Mouse (Mus musculus) heart, embryonic 16.5 days (tissue): ENCODE results near the gene Smdt1. TPM values are rescaled to one million over a fixed set of nuclear protein-coding genes. Genes with fewer than 3 reads are reported as not detected.
"Not testable (repeated sequence)": the region's sequence is repeated elsewhere in the genome, so short reads cannot be mapped to it uniquely, and the experiment has no call there.

Experiments used
- ATAC-seq: fragments of 200-750 bp; cut with Nextera tagmentation; replicated peaks from 2 replicates; pipeline ENCODE4 v1.8.0; 2017; ENCODE audit warnings: moderate number of reproducible peaks; ENCODE audit not compliant: insufficient read depth, low FRiP score; ENCODE audit errors: extremely low read depth
- H3K27ac ChIP-seq: fragments of 300-500 bp; sonication (generic); 2 replicates; pipeline ENCODE4 v1.5.1; 2014; ENCODE audit warnings: mild to moderate bottlenecking, low read length, control low read depth, moderate library complexity
- H3K27me3 ChIP-seq: fragments of 300-500 bp; sonication (generic); 2 replicates; pipeline ENCODE4 v1.6.1; 2014; ENCODE audit warnings: low read length, mixed read lengths; ENCODE audit not compliant: control insufficient read depth, insufficient read depth
- H3K36me3 ChIP-seq: fragments of 300-500 bp; sonication (generic); 2 replicates; pipeline ENCODE4 v1.6.1; 2014; ENCODE audit not compliant: control insufficient read depth, insufficient read depth
- H3K4me1 ChIP-seq: fragments of 300-500 bp; sonication (generic); 2 replicates; pipeline ENCODE4 v1.6.1; 2014; ENCODE audit warnings: low read length, mixed read lengths; ENCODE audit not compliant: control insufficient read depth, insufficient read depth
- H3K4me2 ChIP-seq: fragments of 300-500 bp; sonication (generic); 2 replicates; pipeline ENCODE4 v1.6.1; 2014; ENCODE audit warnings: low read depth, mild to moderate bottlenecking, control low read depth, low read length
- H3K4me3 ChIP-seq: fragments of 300-500 bp; sonication (generic); 2 replicates; pipeline ENCODE4 v1.5.1; 2014; ENCODE audit warnings: mild to moderate bottlenecking, control low read depth, low read length
- H3K9ac ChIP-seq: fragments of 300-500 bp; sonication (generic); 2 replicates; pipeline ENCODE4 v1.6.1; 2014; ENCODE audit warnings: low read length, control low read depth
- H3K9me3 ChIP-seq: fragments of 300-500 bp; sonication (generic); replicated peaks from 2 replicates; pipeline ENCODE4 v1.6.1; 2016; ENCODE audit warnings: low read length; ENCODE audit not compliant: control insufficient read depth
- WGBS: fragments of 180-500 bp; shearing (Covaris S2); extraction: QIAGEN DNeasy Blood & Tissue Kit; methylation state at CpG from one replicate; pipeline ENCODE4 v1.1.7; 2014; 5-methylcytosine and 5-hydroxymethylcytosine counted together
- polyA plus RNA-seq: library from polyadenylated mRNA; unstranded; fragments of >200 nt; fragmentation: Nextera tagmentation; extraction: Ambion mirVana; gene quantifications from 2 replicates; pipeline ENCODE4 v1.2.1, GENCODE M21; 2015

Smdt1 gene
- polyA plus RNA-seq, 1 experiment from 2014 or later, result 340 TPM

DNA sequence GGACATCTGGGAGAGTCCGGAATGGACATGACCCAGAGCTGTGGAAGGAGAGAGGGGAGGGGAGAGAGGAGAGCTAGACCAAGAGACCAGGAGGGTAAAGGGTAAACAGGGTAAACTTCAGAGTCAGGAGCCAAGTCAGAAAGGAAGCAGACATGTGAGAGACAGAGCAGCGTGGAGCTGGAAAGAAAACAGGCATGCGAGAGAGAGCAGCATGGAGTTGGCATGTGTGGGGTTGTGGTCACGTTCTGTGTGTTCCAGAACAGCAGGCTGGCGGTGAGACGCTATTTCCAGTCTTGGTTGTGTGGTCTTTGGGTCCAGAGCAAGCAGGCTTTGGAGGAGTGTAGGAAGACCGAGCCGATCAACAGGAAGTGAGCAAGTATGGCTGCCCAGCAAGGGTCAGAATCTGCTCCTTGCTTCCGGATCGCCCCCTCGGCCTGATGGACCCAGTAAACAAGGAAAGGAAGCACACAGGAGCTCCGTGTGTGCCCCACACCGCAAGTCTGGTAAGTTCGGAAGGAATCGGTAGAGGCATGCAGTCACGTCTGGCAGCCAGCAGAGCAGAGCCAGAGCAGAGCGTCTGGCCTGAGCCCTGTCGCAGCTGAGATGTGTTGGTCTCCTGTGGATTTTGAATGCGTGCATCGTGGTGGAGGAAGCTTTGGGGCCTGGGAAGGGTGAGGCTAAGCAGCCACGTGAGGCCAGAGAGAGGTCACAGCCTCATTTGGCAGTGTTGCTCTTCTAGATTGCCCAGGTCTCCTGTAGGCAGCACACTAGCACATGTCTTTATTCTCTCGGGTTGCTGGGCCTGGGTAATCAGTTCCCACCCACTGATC is 19.9 kb downstream of the Smdt1 start:
- H3K4me3 ChIP-seq, result no peak overlapping the region
- peak overlapping the region; percentile 29; the same call in 1 of the 2 replicates for H3K4me2 ChIP-seq
- peak overlapping the region; percentile 71 for H3K27ac ChIP-seq
- H3K27me3 ChIP-seq, result no peaks in the 10 kb centered on the region
- peaks cover 18% of the 10 kb centered on the region for H3K4me1 ChIP-seq
- no peaks in the 10 kb centered on the region for H3K9me3 ChIP-seq
- WGBS, result 46% methylated on average over 22 of the region's 22 CpGs
- ATAC-seq, result no peak
- no peaks in the 10 kb centered on the region for H3K36me3 ChIP-seq
- H3K9ac ChIP-seq, result peak overlapping the region; percentile 37; the same call in 1 of the 2 replicates

DNA sequence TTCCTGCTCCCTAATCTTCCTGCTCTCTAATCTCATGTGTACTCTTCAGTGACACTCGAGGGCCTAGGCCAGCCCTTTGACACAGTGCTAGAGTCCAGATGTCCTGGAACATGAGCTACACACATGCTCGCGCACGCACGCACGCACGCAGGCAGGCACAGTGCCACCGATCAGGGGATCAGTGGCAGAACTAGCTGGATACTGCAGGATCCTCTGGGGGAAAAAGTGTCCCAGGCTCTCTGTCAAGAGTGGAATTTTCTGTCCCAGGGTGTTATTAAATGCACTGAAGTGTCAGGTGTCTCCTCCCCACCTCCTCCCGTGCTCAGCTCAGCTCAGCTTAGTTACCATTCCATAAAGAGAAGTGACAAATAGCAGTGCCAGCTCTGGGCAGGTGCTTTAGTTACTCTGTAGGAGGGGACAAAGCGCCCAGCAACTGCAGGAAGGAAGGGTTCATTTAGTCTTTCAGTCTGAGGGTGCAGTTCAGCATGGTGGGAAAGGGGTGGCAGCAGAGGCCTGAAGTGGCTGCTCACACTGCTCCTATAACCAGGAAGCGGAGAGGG is 22.8 kb downstream of the Smdt1 start:
- peaks cover 15% of the 10 kb centered on the region for H3K4me1 ChIP-seq
- ATAC-seq, result peak; percentile 80
- H3K9ac ChIP-seq, result peak overlapping the region; percentile 35; the same call in 1 of the 2 replicates
- no peaks in the 10 kb centered on the region for H3K9me3 ChIP-seq
- H3K27me3 ChIP-seq, result no peaks in the 10 kb centered on the region
- peak overlapping the region; percentile 82 for H3K27ac ChIP-seq
- no peak overlapping the region for H3K4me2 ChIP-seq
- 65% methylated on average over 11 of the region's 11 CpGs for WGBS
- H3K36me3 ChIP-seq, result no peaks in the 10 kb centered on the region
- H3K4me3 ChIP-seq, result no peak overlapping the region

DNA sequence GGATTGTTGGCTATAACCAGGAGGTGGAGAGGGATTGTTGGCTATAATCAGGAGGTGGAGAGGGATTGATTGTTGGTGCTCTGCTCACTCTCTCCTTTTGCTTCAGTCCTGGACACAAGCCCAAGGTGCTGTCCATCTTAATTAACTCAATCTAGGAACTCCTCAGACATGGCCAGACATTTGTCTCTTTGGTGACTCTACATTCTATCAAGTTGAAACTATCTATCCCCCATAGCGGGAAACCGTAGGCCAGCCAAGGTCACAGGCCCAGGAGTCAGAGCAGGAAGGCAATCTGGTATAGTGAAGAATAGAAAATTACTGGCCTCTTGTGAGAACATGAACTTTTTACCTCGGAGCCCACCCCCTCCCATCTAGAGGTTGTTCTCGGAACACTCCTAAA is 23.5 kb downstream of the Smdt1 start:
- 60% methylated on average over 3 of the region's 4 CpGs for WGBS
- Histone ChIP-seq H3K27me3 (no peaks in the 10 kb centered on the region), H3K9me3 (no peaks in the 10 kb centered on the region), H3K27ac (peak overlapping the region; percentile 34), H3K4me2 (no peak overlapping the region), H3K4me3 (no peak overlapping the region), H3K9ac (no peak overlapping the region), H3K36me3 (no peaks in the 10 kb centered on the region), H3K4me1 (peaks cover 15% of the 10 kb centered on the region)
- peak; percentile 63 for ATAC-seq

DNA sequence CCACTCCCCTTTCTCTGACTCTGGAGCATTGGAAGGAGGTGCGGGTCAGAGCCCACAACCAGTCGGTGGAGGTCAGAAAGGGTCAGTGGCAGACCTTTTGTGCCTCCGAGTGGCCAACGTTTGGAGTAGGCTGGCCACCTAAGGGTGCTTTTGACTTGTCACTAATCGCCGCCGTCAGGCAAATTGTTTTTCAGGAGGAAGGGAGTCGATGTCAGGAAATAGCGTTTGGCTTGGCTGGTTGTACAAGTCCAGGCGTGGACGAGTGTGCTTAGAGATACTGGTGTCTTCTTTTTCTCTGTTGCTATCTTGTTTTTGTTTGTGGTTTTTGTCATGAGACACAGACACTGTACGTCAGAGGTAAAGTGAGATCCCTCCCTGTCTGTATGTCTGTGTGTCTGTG is 25.0 kb downstream of the Smdt1 start:
- peaks cover 13% of the 10 kb centered on the region for H3K4me1 ChIP-seq
- not testable (repeated sequence) for H3K27ac ChIP-seq, H3K9me3 ChIP-seq, H3K27me3 ChIP-seq, H3K36me3 ChIP-seq, H3K4me3 ChIP-seq, H3K4me2 ChIP-seq, H3K9ac ChIP-seq, ATAC-seq
- WGBS, result 57% methylated on average over 7 of the region's 12 CpGs

DNA sequence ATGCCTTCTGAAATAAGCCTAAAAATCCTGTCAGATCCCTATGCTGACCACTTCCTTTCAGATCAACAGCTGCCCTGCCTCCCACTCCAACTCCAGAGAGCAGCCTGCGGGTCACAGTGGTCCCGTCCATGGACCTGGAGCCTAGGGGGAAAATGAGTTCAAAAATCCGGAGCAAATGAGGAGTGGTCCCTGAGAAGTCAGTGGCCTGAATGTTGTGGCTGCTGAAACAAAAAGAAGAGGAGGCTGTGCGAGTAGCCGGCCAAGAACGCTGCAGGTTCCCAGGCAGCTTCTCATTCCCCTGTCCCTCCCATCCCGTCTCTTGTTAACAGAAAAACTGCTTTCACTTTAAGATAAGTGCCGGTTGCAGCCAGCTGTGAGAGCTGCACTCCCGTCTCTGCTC is 25.8 kb downstream of the Smdt1 start:
- ATAC-seq, H3K36me3 ChIP-seq, H3K9me3 ChIP-seq, H3K4me1 ChIP-seq, H3K27ac ChIP-seq, H3K9ac ChIP-seq, H3K27me3 ChIP-seq: not testable (repeated sequence)
- 12% methylated on average over 6 of the region's 9 CpGs for WGBS
- peak overlapping the region; percentile 49 for H3K4me2 ChIP-seq
- H3K4me3 ChIP-seq, result peak overlapping the region; percentile 18; the same call in 1 of the 2 replicates

DNA sequence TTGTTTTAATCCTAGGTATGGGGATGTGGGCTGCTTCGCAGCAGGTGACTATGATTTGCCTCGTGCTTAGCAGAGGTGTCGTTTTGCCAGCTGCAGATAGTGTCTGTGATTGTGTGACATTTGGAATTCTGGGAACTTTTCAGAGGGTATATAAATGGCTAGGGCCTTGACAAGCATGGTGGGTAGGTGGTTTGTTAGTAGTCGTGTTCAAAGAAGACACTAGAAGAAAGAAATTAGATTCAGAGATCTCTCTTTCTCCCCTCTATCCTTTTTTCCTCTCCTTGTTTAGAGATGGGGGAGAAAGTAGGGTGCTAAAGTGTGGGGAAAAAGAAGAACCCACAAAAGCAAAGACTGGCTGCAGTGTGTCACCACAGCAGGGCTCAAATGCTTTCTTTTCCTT is 29.4 kb downstream of the Smdt1 start:
- no peaks in the 10 kb centered on the region for H3K27me3 ChIP-seq
- no peaks in the 10 kb centered on the region; the same call in 1 of the 2 replicates for H3K4me1 ChIP-seq
- H3K36me3 ChIP-seq, result no peaks in the 10 kb centered on the region
- H3K27ac ChIP-seq, result no peak overlapping the region
- no peak overlapping the region for H3K9ac ChIP-seq
- no peaks in the 10 kb centered on the region for H3K9me3 ChIP-seq
- ATAC-seq, result no peak
- 83% methylated on average over 4 of the region's 4 CpGs for WGBS
- H3K4me3 ChIP-seq, result no peak overlapping the region
- no peak overlapping the region for H3K4me2 ChIP-seq

DNA sequence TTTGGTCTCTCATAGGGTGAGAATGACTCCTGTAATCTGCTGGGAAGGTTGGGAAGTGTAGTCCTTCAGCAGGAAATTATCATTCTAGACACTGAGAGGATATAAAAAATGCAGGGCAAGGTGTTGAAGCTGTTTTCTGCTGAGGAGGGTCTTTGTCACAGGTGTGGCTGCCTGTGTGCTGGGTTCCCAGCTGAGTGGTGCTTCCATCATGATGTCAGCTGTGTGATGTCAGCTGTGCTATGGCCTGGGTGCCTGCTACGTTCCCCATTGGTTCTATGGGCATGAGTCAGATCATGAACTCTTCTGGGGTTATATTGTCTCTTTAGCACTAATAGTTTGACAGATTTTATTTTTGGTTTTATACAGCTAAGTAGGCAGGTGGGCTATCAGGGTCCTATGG is 30.1 kb downstream of the Smdt1 start:
- Histone ChIP-seq H3K4me2 (no peak overlapping the region), H3K9ac (no peak overlapping the region), H3K4me3 (no peak overlapping the region), H3K27me3 (no peaks in the 10 kb centered on the region), H3K27ac (no peak overlapping the region), H3K9me3 (no peaks in the 10 kb centered on the region), H3K4me1 (no peaks in the 10 kb centered on the region; the same call in 1 of the 2 replicates), H3K36me3 (0 out of 2 replicates have a peak, but pooled peaks cover 3% of the 10 kb centered on the region)
- 81% methylated on average over 1 of the region's 1 CpGs for WGBS
- ATAC-seq, result no peak

DNA sequence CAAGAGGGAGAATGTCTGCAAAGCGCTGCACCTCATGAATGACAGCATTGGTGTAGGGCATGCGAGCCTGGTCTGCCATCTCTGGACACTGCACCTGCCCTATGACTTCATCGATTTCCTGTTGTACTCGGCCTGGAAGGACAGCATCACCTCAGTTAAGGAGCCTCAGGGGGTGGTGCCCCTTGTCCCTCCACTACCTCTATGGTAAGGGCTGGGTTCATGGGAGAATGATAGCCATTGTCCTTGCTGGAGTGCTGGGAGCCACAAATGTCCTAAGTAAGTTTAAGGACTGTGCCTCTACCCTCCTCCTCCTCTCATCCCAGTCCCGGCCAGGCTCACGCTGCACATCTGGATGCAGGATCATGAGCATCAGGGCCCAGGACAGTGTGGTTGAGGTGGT is 33.7 kb downstream of the Smdt1 start:
- no peak for ATAC-seq
- peaks cover 8% of the 10 kb centered on the region for H3K4me1 ChIP-seq
- no peak overlapping the region for H3K4me2 ChIP-seq
- WGBS, result 85% methylated on average over 6 of the region's 6 CpGs
- H3K36me3 ChIP-seq, result 0 out of 2 replicates have a peak, but pooled peaks cover 3% of the 10 kb centered on the region
- H3K4me3 ChIP-seq, result no peak overlapping the region
- no peak overlapping the region for H3K9ac ChIP-seq
- H3K9me3 ChIP-seq, result no peaks in the 10 kb centered on the region
- H3K27me3 ChIP-seq, result no peaks in the 10 kb centered on the region
- H3K27ac ChIP-seq, result no peak overlapping the region

DNA sequence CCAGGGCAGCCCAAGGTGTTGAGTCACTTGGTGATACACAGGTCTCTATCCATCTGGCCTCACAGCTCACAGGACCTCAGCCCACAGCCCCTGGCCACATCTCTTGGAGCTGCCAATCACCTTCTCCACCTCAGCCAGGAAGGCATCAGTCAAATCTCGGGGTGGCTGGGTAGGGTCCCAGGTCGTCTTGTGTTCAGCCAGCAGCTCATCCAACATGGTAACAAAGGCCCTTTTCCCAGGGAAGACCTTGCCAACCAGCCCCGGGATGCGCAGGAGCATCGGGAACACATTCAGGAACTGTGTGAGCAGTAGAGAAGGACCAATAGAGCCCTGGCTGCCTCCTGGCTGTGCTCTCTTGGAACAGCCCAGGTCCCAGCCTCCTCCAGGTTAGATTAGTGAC is 34.2 kb downstream of the Smdt1 start:
- no peaks in the 10 kb centered on the region for H3K9me3 ChIP-seq

More for the DNA sequence above, 34.2 kb downstream of the Smdt1 start:
- H3K4me1 ChIP-seq, result peaks cover 9% of the 10 kb centered on the region
- H3K27me3 ChIP-seq, result no peaks in the 10 kb centered on the region
- no peak overlapping the region for H3K9ac ChIP-seq
- 79% methylated on average over 5 of the region's 5 CpGs for WGBS
- no peak for ATAC-seq
- 0 out of 2 replicates have a peak, but pooled peaks cover 3% of the 10 kb centered on the region for H3K36me3 ChIP-seq
- no peak overlapping the region for H3K27ac ChIP-seq
- no peak overlapping the region for H3K4me2 ChIP-seq
- H3K4me3 ChIP-seq, result no peak overlapping the region
